Comparison of ENCODE assay signal across 8 mouse cellular contexts in genomic region chr16:13440468-13440867, GRCm38 (mm10).
A peak's percentile ranks its signal among the peaks of the same experiment; 100 is the strongest.
DNase-seq lines count a peak whose midpoint lies in the region; ATAC-seq and TF ChIP-seq lines count a peak whose summit lies in the region.

No protein-coding gene starts in this region.

- ATAC-seq in liver, postnatal 0 days, result no peak

- no peak overlapping the region for H3K4me3 ChIP-seq in liver, postnatal 0 days (ENCODE audit: low read depth, low read length)

- TF ChIP-seq CTCF in liver, postnatal 0 days (IDR thresholded peaks at IDR 0.05; ENCODE audit: low read depth), result peak; percentile 77

- intact Hi-C loops in heart, postnatal 25 days (cut with DNase I), result loop anchor here (1.0 to 10.0 kb wide), 2 partner anchors 294 to 323 kb away; partner anchors contain the start of gene Pla2g10

- no peak for TF ChIP-seq EP300 in liver, postnatal 0 days (IDR thresholded peaks at IDR 0.05; ENCODE audit: low read depth)

- no peak overlapping the region for H3K27ac ChIP-seq in liver, postnatal 0 days (ENCODE audit: low read depth)

- H3K27me3 ChIP-seq in liver, postnatal 0 days (ENCODE audit: insufficient read depth, low read length), result no peaks in the 10 kb centered on the region
- H3K27me3 ChIP-seq in splenic B cell, adult 2 months (ENCODE audit: control insufficient read depth, insufficient read depth, low read length, poor library complexity, severe bottlenecking), result no peaks in the 10 kb centered on the region

- no peaks in the 10 kb centered on the region for H3K9me3 ChIP-seq in liver, postnatal 0 days (ENCODE audit: low read length)

- H3K4me2 ChIP-seq in liver, postnatal 0 days (ENCODE audit: low read depth, low read length), result no peak overlapping the region

- peak; percentile 91 for DNase-seq in heart, adult 11 months
- DNase-seq in heart, postnatal 25 days (ENCODE audit: low spot score), result no peak
- peak; percentile 61 for DNase-seq in 416B (ENCODE audit: low read depth)
- DNase-seq in R1 (ENCODE audit: low read depth, low spot score), result peak; percentile 72
- peak; percentile 58 for DNase-seq in embryo, embryonic 11 days
- peak; percentile 54 for DNase-seq in liver, postnatal 0 days
- peak; percentile 67 for DNase-seq in splenic B cell, adult 2 months (ENCODE audit: low read depth, low spot score)
- DNase-seq in left cerebral cortex, adult 11 months (ENCODE audit: low spot score), result no peak

- H3K36me3 ChIP-seq in liver, postnatal 0 days (replicated peaks; ENCODE audit: insufficient read depth, low read length), result no peaks in the 10 kb centered on the region
- H3K36me3 ChIP-seq in splenic B cell, adult 2 months (ENCODE audit: control insufficient read depth, insufficient read depth, low read length, poor library complexity, severe bottlenecking), result no peaks in the 10 kb centered on the region

- H3K9ac ChIP-seq in liver, postnatal 0 days (replicated peaks), result no peak overlapping the region

- peaks cover 4% of the 10 kb centered on the region; the same call in 1 of the 2 replicates for H3K4me1 ChIP-seq in liver, postnatal 0 days (ENCODE audit: insufficient read depth)

- WGBS in liver, postnatal 0 days (ENCODE audit: insufficient replicate concordance), result 41% methylated on average over 6 of the region's 6 CpGs

Comparison
In these comparisons a context has a peak if more than half of its experiments do, and no peak if none do; other contexts are left out.
1. DNase-seq: peak in heart, adult 11 months (single experiment), 416B (single experiment), R1 (single experiment), embryo, embryonic 11 days (single experiment), liver, postnatal 0 days (single experiment) and splenic B cell, adult 2 months (single experiment); none in heart, postnatal 25 days (single experiment) and left cerebral cortex, adult 11 months (single experiment).